Mouse (Mus musculus): ENCODE results near the gene Cenpk. TPM values are rescaled to one million over a fixed set of nuclear protein-coding genes. Genes with fewer than 3 reads are reported as not detected.

The Cenpk gene
- polyA plus RNA-seq, 1 experiment from 2014 or later: 54.7 TPM

DNA sequence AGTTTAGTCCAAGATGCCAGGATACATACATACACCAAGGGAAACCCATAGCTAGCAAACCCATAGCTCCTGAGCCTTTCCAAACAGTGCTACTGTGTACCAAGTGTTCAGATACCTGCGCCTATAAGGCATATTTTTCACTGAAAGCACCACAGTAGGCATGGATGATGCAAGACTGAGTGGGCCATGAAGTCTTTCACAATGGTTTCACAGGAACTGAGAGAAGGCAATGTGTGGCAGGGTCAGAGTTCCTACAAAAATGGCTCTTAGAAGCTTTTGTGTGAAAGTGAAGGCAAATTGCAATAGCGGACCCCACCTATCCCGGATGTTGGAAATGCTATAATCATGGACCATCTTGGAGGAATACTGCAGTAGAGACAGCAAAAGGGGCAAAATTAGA, 30.6 kb downstream of the Cenpk start:
- Histone ChIP-seq H3K4me2 (ENCODE audit: low read depth) (no peak overlapping the region), H3K9me3 (ENCODE audit: control insufficient read depth, low read length) (no peaks in the 10 kb centered on the region), H3K27me3 (ENCODE audit: control insufficient read depth, insufficient read depth, low read length) (no peaks in the 10 kb centered on the region), H3K27ac (ENCODE audit: low read depth, low read length) (no peak overlapping the region), H3K4me3 (ENCODE audit: low read depth, low read length) (no peak overlapping the region), H3K9ac (ENCODE audit: low read length) (no peak overlapping the region), H3K36me3 (ENCODE audit: control insufficient read depth, insufficient read depth, low read length) (no peaks in the 10 kb centered on the region), H3K4me1 (ENCODE audit: control insufficient read depth, insufficient read depth, low read length) (no peaks in the 10 kb centered on the region)
- 91% methylated on average over 3 of the region's 3 CpGs for WGBS
- DNase-seq (ENCODE audit: low spot score) (no peak), ATAC-seq (ENCODE audit: insufficient read depth, low FRiP score, low TSS enrichment) (no peak)

DNA sequence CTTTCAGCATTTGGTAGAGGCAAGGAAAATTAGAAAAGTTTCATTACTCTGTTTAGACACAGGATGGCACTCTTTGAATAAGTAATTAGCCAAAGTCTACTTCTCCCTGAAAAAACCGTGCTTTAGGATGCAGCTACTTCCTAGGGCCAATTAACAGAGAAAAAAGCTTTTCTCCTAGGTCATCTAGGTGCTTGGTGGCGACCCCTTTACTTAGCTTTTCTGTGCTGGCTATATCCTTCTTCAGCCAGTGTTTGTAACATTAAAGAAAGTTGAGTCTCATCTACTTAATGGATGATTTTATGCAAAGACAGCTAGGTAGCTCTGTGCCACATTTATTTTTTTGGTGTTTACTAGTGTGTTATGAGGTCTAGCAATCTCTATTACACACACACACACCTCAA, 56.6 kb downstream of the Cenpk start:
- ATAC-seq (ENCODE audit: insufficient read depth, low FRiP score, low TSS enrichment) (no peak), DNase-seq (ENCODE audit: low spot score) (no peak)
- Histone ChIP-seq H3K27me3 (ENCODE audit: control insufficient read depth, insufficient read depth, low read length) (no peaks in the 10 kb centered on the region), H3K9me3 (ENCODE audit: control insufficient read depth, low read length) (no peaks in the 10 kb centered on the region), H3K4me2 (ENCODE audit: low read depth) (no peak overlapping the region), H3K4me3 (ENCODE audit: low read depth, low read length) (no peak overlapping the region), H3K4me1 (ENCODE audit: control insufficient read depth, insufficient read depth, low read length) (no peaks in the 10 kb centered on the region; the same call in 1 of the 2 replicates), H3K36me3 (ENCODE audit: control insufficient read depth, insufficient read depth, low read length) (no peaks in the 10 kb centered on the region), H3K9ac (ENCODE audit: low read length) (no peak overlapping the region), H3K27ac (ENCODE audit: low read depth, low read length) (no peak overlapping the region)
- WGBS: 6% methylated on average over 2 of the region's 2 CpGs

DNA sequence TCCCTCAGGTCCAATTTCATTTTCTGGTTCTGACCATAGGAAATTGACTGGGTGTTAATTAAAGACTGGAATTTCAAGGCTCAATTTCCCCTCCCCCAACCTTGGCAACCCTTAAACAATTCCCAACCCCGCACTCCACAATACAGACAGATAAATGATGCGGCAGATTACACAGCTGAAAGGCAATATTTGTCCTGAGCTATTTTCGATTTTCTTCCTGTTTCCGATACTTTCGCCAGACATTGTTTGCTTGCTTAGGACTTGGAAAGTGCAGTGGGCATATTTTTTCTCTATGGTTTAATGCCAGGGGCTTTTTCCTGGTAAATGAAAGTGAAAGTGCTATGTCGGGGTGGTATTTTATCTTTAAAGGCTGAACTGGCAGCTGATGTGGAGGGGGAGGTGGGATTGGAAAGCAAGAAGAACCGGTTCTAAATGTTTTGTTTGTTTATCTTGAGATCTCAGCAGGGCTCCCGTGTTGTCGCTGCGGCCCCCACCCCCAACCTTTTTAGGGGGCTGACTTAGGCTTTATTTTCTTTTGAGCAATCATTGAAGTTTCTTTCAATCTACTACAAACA, 57.4 kb downstream of the Cenpk start:
- no peaks in the 10 kb centered on the region for H3K9me3 ChIP-seq (ENCODE audit: control insufficient read depth, low read length)
- 2% methylated on average over 10 of the region's 10 CpGs for WGBS
- H3K4me2 ChIP-seq (ENCODE audit: low read depth): peak overlapping the region; percentile 42
- DNase-seq (ENCODE audit: low spot score) (peak; percentile 30), ATAC-seq (ENCODE audit: insufficient read depth, low FRiP score, low TSS enrichment) (no peak)
- peak overlapping the region; percentile 43 for H3K4me3 ChIP-seq (ENCODE audit: low read depth, low read length)
- H3K27me3 ChIP-seq (ENCODE audit: control insufficient read depth, insufficient read depth, low read length): no peaks in the 10 kb centered on the region
- H3K36me3 ChIP-seq (ENCODE audit: control insufficient read depth, insufficient read depth, low read length): no peaks in the 10 kb centered on the region
- H3K9ac ChIP-seq (ENCODE audit: low read length): peak overlapping the region; percentile 15; the same call in 1 of the 2 replicates
- H3K27ac ChIP-seq (ENCODE audit: low read depth, low read length): no peak overlapping the region
- no peaks in the 10 kb centered on the region; the same call in 1 of the 2 replicates for H3K4me1 ChIP-seq (ENCODE audit: control insufficient read depth, insufficient read depth, low read length)

DNA sequence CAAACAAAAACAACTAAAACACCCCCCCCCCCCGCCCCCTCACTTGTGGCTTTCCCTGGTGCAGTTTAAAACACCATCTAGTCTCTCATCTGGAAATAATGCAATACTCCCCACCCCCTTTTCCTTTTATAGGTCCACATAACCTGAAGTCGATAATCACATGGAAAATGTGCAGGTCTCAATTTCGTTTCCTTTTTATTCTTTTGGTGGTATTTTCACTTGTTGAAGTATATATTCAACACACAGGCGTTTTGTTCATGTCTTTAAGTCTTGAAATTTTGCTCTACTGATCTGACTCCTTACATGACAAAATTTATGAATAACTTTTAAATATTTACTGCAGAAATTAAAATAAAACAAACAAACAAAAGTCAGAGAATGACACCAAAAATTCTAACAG, 57.9 kb downstream of the Cenpk start:
- Histone ChIP-seq H3K4me3 (ENCODE audit: low read depth, low read length) (peak overlapping the region; percentile 43), H3K9me3 (ENCODE audit: control insufficient read depth, low read length) (no peaks in the 10 kb centered on the region), H3K27me3 (ENCODE audit: control insufficient read depth, insufficient read depth, low read length) (no peaks in the 10 kb centered on the region), H3K4me1 (ENCODE audit: control insufficient read depth, insufficient read depth, low read length) (no peaks in the 10 kb centered on the region; the same call in 1 of the 2 replicates), H3K27ac (ENCODE audit: low read depth, low read length) (no peak overlapping the region), H3K9ac (ENCODE audit: low read length) (no peak overlapping the region), H3K36me3 (ENCODE audit: control insufficient read depth, insufficient read depth, low read length) (no peaks in the 10 kb centered on the region), H3K4me2 (ENCODE audit: low read depth) (peak overlapping the region; percentile 42)
- ATAC-seq (ENCODE audit: insufficient read depth, low FRiP score, low TSS enrichment) (no peak), DNase-seq (ENCODE audit: low spot score) (no peak)
- WGBS: 5% methylated on average over 4 of the region's 4 CpGs

DNA sequence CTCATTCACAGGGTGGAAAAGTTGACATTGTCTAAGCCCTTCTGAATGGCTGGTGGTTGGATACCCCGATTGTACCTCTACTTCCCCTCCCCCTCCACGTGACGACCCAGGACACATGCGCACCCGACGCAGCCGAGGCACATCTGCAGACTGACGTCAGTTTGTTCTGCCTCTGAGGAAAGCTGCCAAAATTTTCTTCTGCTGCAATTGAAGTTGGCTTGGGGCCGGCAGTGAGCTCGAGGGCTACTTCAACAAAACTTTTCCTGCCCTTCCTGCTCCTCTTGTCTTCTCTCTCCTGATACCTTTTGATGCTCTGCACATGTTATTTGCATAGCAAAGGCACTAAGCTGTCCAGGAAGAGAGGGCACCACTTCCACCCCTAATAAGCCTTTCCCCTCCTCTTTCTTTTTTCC, 58.5 kb downstream of the Cenpk start:
- Histone ChIP-seq H3K4me3 (ENCODE audit: low read depth, low read length) (peak overlapping the region; percentile 43), H3K27me3 (ENCODE audit: control insufficient read depth, insufficient read depth, low read length) (no peaks in the 10 kb centered on the region), H3K4me1 (ENCODE audit: control insufficient read depth, insufficient read depth, low read length) (no peaks in the 10 kb centered on the region; the same call in 1 of the 2 replicates), H3K4me2 (ENCODE audit: low read depth) (peak overlapping the region; percentile 42), H3K27ac (ENCODE audit: low read depth, low read length) (no peak overlapping the region), H3K9ac (ENCODE audit: low read length) (no peak overlapping the region), H3K9me3 (ENCODE audit: control insufficient read depth, low read length) (no peaks in the 10 kb centered on the region), H3K36me3 (ENCODE audit: control insufficient read depth, insufficient read depth, low read length) (no peaks in the 10 kb centered on the region)
- ATAC-seq (ENCODE audit: insufficient read depth, low FRiP score, low TSS enrichment): peak; percentile 94
- peak; percentile 89 for DNase-seq (ENCODE audit: low spot score)
- WGBS: 1% methylated on average over 10 of the region's 10 CpGs

DNA sequence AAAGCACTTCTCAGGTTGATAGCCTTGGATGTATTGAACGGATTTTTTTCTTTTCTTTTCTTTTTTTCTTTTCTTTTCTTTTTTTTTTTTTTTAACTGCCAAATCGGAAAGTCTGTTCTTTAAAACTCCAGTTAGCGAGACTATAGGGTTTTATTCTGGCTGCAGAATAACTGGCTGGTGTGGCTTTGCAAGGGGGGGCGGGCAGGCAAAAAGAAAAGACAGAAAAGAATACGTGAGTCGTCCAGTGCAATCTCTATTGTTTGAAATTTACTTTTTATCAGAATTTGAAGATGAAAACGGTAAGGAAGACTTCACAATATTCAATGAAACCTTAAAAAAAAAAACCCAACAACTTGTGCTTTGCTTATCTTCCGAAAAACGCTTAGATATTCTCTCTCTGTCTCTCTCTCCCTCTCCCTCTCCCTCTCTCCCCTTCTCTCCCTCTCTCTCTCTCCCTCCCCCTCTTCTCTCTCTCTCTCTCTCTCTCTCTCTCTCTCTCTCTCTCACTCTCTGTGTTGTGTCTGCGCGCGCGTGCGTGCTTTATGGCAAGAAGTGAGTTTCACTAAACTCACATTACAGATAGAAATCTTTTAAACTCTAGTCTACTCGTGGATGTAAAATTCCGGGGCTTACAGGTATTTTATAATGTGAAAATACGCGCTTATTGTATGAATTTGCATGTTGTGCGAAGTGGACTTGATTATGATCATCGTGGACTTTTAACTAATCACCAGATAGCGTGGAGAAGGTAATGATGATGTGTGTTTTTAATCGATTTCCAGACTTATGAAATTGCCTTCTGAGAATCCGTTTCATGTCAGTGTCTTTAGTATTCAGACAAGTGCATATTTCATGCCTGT, 59.2 kb downstream of the Cenpk start, which contains the start of gene Adamts6:
TSS of gene Adamts6 (plus strand) at position 470 of the 860 bp plus-strand sequence.
- under 1% methylated on average over 23 of the region's 23 CpGs for WGBS
- Histone ChIP-seq H3K4me2 (ENCODE audit: low read depth) (peak within 1 kb of the TSS; percentile 42), H3K27ac (ENCODE audit: low read depth, low read length) (no peak within 1 kb of the TSS), H3K9ac (ENCODE audit: low read length) (peak within 1 kb of the TSS; percentile 45), H3K9me3 (ENCODE audit: control insufficient read depth, low read length) (no peaks in the 10 kb centered on the region), H3K36me3 (ENCODE audit: control insufficient read depth, insufficient read depth, low read length) (no peaks in the 10 kb centered on the region), H3K4me3 (ENCODE audit: low read depth, low read length) (peak within 1 kb of the TSS; percentile 43), H3K27me3 (ENCODE audit: control insufficient read depth, insufficient read depth, low read length) (no peaks in the 10 kb centered on the region), H3K4me1 (ENCODE audit: control insufficient read depth, insufficient read depth, low read length) (no peaks in the 10 kb centered on the region; the same call in 1 of the 2 replicates)
- peak; percentile 14 for DNase-seq (ENCODE audit: low spot score)
- no peak for ATAC-seq (ENCODE audit: insufficient read depth, low FRiP score, low TSS enrichment)

DNA sequence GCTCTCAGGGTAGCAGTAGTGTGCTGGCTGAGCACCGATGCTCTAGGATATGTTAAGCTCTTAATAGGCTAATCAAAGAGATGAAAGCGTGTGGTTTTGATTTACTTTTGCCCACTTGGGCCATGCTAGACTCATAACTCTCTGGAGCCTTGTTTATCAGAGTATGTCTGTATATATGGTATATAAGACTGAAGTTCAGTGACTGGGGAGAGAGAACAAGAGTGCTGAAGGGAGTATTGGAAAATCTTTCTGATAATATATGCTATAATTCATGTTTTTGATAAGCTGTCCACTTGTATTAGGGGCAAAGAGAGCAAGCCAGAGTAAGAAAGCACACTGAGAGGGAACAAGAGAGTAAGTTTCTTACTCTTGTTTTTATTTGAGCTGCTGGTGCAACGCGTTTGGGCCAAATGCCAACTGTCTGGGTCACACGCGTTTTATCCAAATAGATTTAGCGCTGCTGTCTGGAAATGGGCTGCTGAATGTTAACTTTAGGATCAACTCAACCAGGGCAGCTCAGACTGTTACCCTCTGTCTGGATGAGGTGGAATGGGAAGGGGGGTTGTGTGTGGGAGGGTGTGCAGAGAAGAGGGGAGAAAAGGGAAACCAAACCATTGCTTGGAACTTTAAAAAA, 59.9 kb downstream of the Cenpk start:
- Histone ChIP-seq H3K9ac (ENCODE audit: low read length) (peak overlapping the region; percentile 45), H3K9me3 (ENCODE audit: control insufficient read depth, low read length) (no peaks in the 10 kb centered on the region), H3K27me3 (ENCODE audit: control insufficient read depth, insufficient read depth, low read length) (no peaks in the 10 kb centered on the region), H3K4me2 (ENCODE audit: low read depth) (peak overlapping the region; percentile 42), H3K36me3 (ENCODE audit: control insufficient read depth, insufficient read depth, low read length) (no peaks in the 10 kb centered on the region), H3K27ac (ENCODE audit: low read depth, low read length) (no peak overlapping the region), H3K4me1 (ENCODE audit: control insufficient read depth, insufficient read depth, low read length) (no peaks in the 10 kb centered on the region; the same call in 1 of the 2 replicates), H3K4me3 (ENCODE audit: low read depth, low read length) (peak overlapping the region; percentile 43)
- 1% methylated on average over 7 of the region's 7 CpGs for WGBS
- DNase-seq (ENCODE audit: low spot score) (peak; percentile 63), ATAC-seq (ENCODE audit: insufficient read depth, low FRiP score, low TSS enrichment) (peak; percentile 60; the same call in 1 of the 2 replicates)

DNA sequence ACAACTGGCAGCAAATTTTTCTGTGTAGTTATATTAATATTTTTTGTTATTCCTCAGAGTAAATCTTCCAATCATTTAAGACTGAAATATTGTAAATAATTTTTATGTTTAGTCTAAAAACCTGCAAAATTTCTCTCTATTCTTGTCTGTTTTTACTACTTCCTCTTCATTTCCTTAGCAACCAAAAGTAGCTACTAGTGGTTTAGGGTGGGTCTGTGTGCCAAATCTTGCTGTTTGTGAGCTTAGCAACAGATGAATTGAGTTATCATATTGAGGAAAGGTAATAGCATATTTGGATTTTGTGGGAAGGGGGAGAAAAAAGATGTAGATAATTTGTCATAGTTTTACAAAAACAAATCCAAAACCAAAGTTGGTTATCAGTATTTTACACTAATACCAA, 60.8 kb downstream of the Cenpk start:
- ATAC-seq (ENCODE audit: insufficient read depth, low FRiP score, low TSS enrichment): no peak
- Histone ChIP-seq H3K4me2 (ENCODE audit: low read depth) (no peak overlapping the region), H3K36me3 (ENCODE audit: control insufficient read depth, insufficient read depth, low read length) (no peaks in the 10 kb centered on the region), H3K9ac (ENCODE audit: low read length) (no peak overlapping the region), H3K27ac (ENCODE audit: low read depth, low read length) (no peak overlapping the region), H3K9me3 (ENCODE audit: control insufficient read depth, low read length) (no peaks in the 10 kb centered on the region), H3K4me3 (ENCODE audit: low read depth, low read length) (no peak overlapping the region), H3K27me3 (ENCODE audit: control insufficient read depth, insufficient read depth, low read length) (no peaks in the 10 kb centered on the region), H3K4me1 (ENCODE audit: control insufficient read depth, insufficient read depth, low read length) (no peaks in the 10 kb centered on the region; the same call in 1 of the 2 replicates)
- no peak for DNase-seq (ENCODE audit: low spot score)

Measured in neural tube, embryonic 11.5 days (tissue).